Mouse (Mus musculus) bone marrow macrophage, adult 2 months (primary cell): ENCODE data around the gene Nomo1.

ENCODE experiments used
- CTCF ChIP-seq: IDR thresholded peaks from 2 replicates; pipeline ENCODE4 v1.5.1; 2012; ENCODE audit warnings: low read depth, mild to moderate bottlenecking, low read length, moderate library complexity
- POLR2A ChIP-seq: IDR thresholded peaks from 2 replicates; pipeline ENCODE4 v1.6.1; 2012; ENCODE audit warnings: mild to moderate bottlenecking, low read depth, low read length, borderline replicate concordance

GRCm38 (mm10) chr7:46098221-46098918 lies 64.9 kb downstream of the Nomo1 start:
- TF ChIP-seq CTCF (no peak), POLR2A (no peak)
